Mouse (Mus musculus) embryonic facial prominence, embryonic 12.5 days (tissue): ENCODE data around the gene Fstl4. TPM values are rescaled to one million over a fixed set of nuclear protein-coding genes. Genes with fewer than 3 reads are reported as not detected.

ENCODE experiments used
- ATAC-seq: fragments of 200-750 bp; cut with Nextera tagmentation; 2 replicates; pipeline ENCODE4 v1.8.0; 2017; ENCODE audit not compliant: insufficient number of reproducible peaks, insufficient read depth, low FRiP score, low TSS enrichment
- H3K27ac ChIP-seq: fragments of 300-500 bp; sonication (generic); 2 replicates; pipeline ENCODE4 v1.5.1; 2016; ENCODE audit warnings: mild to moderate bottlenecking
- H3K27me3 ChIP-seq: fragments of 300-500 bp; sonication (generic); 2 replicates; pipeline ENCODE4 v1.6.1; 2016; ENCODE audit warnings: mild to moderate bottlenecking, moderate library complexity
- H3K36me3 ChIP-seq: fragments of 300-500 bp; sonication (generic); 2 replicates; pipeline ENCODE4 v1.6.1; 2016; ENCODE audit warnings: mild to moderate bottlenecking
- H3K4me1 ChIP-seq: fragments of 300-500 bp; sonication (generic); 2 replicates; pipeline ENCODE4 v1.6.1; 2016
- H3K4me2 ChIP-seq: fragments of 300-500 bp; sonication (generic); replicated peaks from 2 replicates; pipeline ENCODE4 v1.6.1; 2016; ENCODE audit warnings: mild to moderate bottlenecking, moderate library complexity
- H3K4me3 ChIP-seq: fragments of 300-500 bp; sonication (generic); 2 replicates; pipeline ENCODE4 v1.5.1; 2016; ENCODE audit warnings: mild to moderate bottlenecking
- H3K9ac ChIP-seq: fragments of 300-500 bp; sonication (generic); 2 replicates; pipeline ENCODE4 v1.6.1; 2016; ENCODE audit warnings: mild to moderate bottlenecking, moderate library complexity
- H3K9me3 ChIP-seq: fragments of 300-500 bp; sonication (generic); 2 replicates; pipeline ENCODE4 v1.6.1; 2016; ENCODE audit warnings: mild to moderate bottlenecking, moderate library complexity
- WGBS: fragments of 180-500 bp; shearing (Covaris S2); methylation state at CpG from one replicate; pipeline ENCODE4 v1.1.7; 2016; 5-methylcytosine and 5-hydroxymethylcytosine counted together
- polyA plus RNA-seq: library from polyadenylated mRNA; unstranded; fragments of >200 nt; fragmentation: Nextera tagmentation; extraction: Ambion mirVana; gene quantifications from 2 replicates; pipeline ENCODE4 v1.2.1, GENCODE M21; 2016

Gene Fstl4
- polyA plus RNA-seq, 1 experiment from 2014 or later = 4.1 TPM

GRCm38 (mm10) chr11:53000226-53000625, 235.8 kb downstream of the Fstl4 start:
- H3K9me3 ChIP-seq = no peaks in the 10 kb centered on the region
- no peak overlapping the region for H3K4me2 ChIP-seq
- H3K9ac ChIP-seq = no peak overlapping the region
- no peak overlapping the region for H3K4me3 ChIP-seq
- WGBS = 94% methylated on average over 11 of the region's 11 CpGs
- H3K27ac ChIP-seq = no peak overlapping the region
- peaks cover 13% of the 10 kb centered on the region for H3K4me1 ChIP-seq
- ATAC-seq = no peak
- H3K36me3 ChIP-seq = no peaks in the 10 kb centered on the region
- no peaks in the 10 kb centered on the region for H3K27me3 ChIP-seq

- Histone ChIP-seq H3K4me1 (peaks cover 4% of the 10 kb centered on the region; the same call in 1 of the 2 replicates), H3K9ac (no peak overlapping the region), H3K4me2 (no peak overlapping the region), H3K9me3 (no peaks in the 10 kb centered on the region), H3K36me3 (no peaks in the 10 kb centered on the region), H3K4me3 (no peak overlapping the region), H3K27ac (no peak overlapping the region), H3K27me3 (no peaks in the 10 kb centered on the region)
- 61% methylated on average over 7 of the region's 7 CpGs for WGBS
- ATAC-seq = no peak
Measured at GRCm38 (mm10) chr11:53003361-53003760, 238.9 kb downstream of the Fstl4 start.

- Histone ChIP-seq H3K4me1 (peaks cover 4% of the 10 kb centered on the region; the same call in 1 of the 2 replicates), H3K36me3 (no peaks in the 10 kb centered on the region), H3K9me3 (no peaks in the 10 kb centered on the region), H3K4me3 (no peak overlapping the region), H3K27me3 (no peaks in the 10 kb centered on the region), H3K4me2 (no peak overlapping the region), H3K27ac (no peak overlapping the region), H3K9ac (no peak overlapping the region)
- ATAC-seq = no peak
- 78% methylated on average over 9 of the region's 9 CpGs for WGBS
Measured at GRCm38 (mm10) chr11:53003811-53004210, 239.4 kb downstream of the Fstl4 start.

- Histone ChIP-seq H3K9me3 (no peaks in the 10 kb centered on the region), H3K27ac (no peak overlapping the region), H3K9ac (no peak overlapping the region), H3K4me3 (no peak overlapping the region), H3K27me3 (no peaks in the 10 kb centered on the region), H3K36me3 (no peaks in the 10 kb centered on the region), H3K4me2 (no peak overlapping the region), H3K4me1 (no peaks in the 10 kb centered on the region)
- no peak for ATAC-seq
- whole genome bisulfite sequencing = 59% methylated on average over 7 of the region's 7 CpGs
Measured at GRCm38 (mm10) chr11:53009597-53009996, 245.2 kb downstream of the Fstl4 start.

GRCm38 (mm10) chr11:53011996-53012505, 247.6 kb downstream of the Fstl4 start:
- H3K27ac ChIP-seq = no peak overlapping the region
- ATAC-seq = no peak
- no peaks in the 10 kb centered on the region for H3K4me1 ChIP-seq
- H3K27me3 ChIP-seq = no peaks in the 10 kb centered on the region
- 83% methylated on average over 6 of the region's 6 CpGs for WGBS
- no peak overlapping the region for H3K4me3 ChIP-seq
- H3K9me3 ChIP-seq = no peaks in the 10 kb centered on the region
- no peak overlapping the region for H3K4me2 ChIP-seq
- H3K9ac ChIP-seq = no peak overlapping the region
- H3K36me3 ChIP-seq = no peaks in the 10 kb centered on the region

- H3K27ac ChIP-seq = no peak overlapping the region
- ATAC-seq = no peak
- no peaks in the 10 kb centered on the region for H3K4me1 ChIP-seq
- H3K9me3 ChIP-seq = no peaks in the 10 kb centered on the region
- no peaks in the 10 kb centered on the region for H3K36me3 ChIP-seq
- 80% methylated on average over 5 of the region's 5 CpGs for WGBS
- no peak overlapping the region for H3K4me3 ChIP-seq
- no peaks in the 10 kb centered on the region for H3K27me3 ChIP-seq
- no peak overlapping the region for H3K9ac ChIP-seq
- H3K4me2 ChIP-seq = no peak overlapping the region
Measured at GRCm38 (mm10) chr11:53013906-53014305, 249.5 kb downstream of the Fstl4 start.

- H3K4me3 ChIP-seq = no peak overlapping the region
- 85% methylated on average over 7 of the region's 7 CpGs for WGBS
- no peaks in the 10 kb centered on the region for H3K4me1 ChIP-seq
- H3K9ac ChIP-seq = no peak overlapping the region
- no peaks in the 10 kb centered on the region for H3K36me3 ChIP-seq
- no peaks in the 10 kb centered on the region for H3K9me3 ChIP-seq
- H3K27ac ChIP-seq = no peak overlapping the region
- no peaks in the 10 kb centered on the region for H3K27me3 ChIP-seq
- no peak overlapping the region for H3K4me2 ChIP-seq
- no peak for ATAC-seq
Measured at GRCm38 (mm10) chr11:53016358-53017021, 252.1 kb downstream of the Fstl4 start.

GRCm38 (mm10) chr11:53019509-53019908, 255.1 kb downstream of the Fstl4 start:
- Histone ChIP-seq H3K4me3 (no peak overlapping the region), H3K36me3 (no peaks in the 10 kb centered on the region), H3K9ac (no peak overlapping the region), H3K27me3 (no peaks in the 10 kb centered on the region), H3K9me3 (no peaks in the 10 kb centered on the region), H3K27ac (no peak overlapping the region), H3K4me1 (no peaks in the 10 kb centered on the region), H3K4me2 (no peak overlapping the region)
- ATAC-seq = no peak
- 81% methylated on average over 3 of the region's 3 CpGs for WGBS

GRCm38 (mm10) chr11:53024403-53024802, 260.0 kb downstream of the Fstl4 start:
- WGBS = 72% methylated on average over 6 of the region's 6 CpGs
- no peaks in the 10 kb centered on the region for H3K36me3 ChIP-seq
- no peak for ATAC-seq
- no peak overlapping the region for H3K4me2 ChIP-seq
- no peaks in the 10 kb centered on the region for H3K9me3 ChIP-seq
- no peak overlapping the region for H3K27ac ChIP-seq
- H3K4me3 ChIP-seq = no peak overlapping the region
- H3K27me3 ChIP-seq = no peaks in the 10 kb centered on the region
- no peaks in the 10 kb centered on the region for H3K4me1 ChIP-seq
- no peak overlapping the region for H3K9ac ChIP-seq

GRCm38 (mm10) chr11:53025686-53026085, 261.3 kb downstream of the Fstl4 start:
- H3K27me3 ChIP-seq = no peaks in the 10 kb centered on the region

GRCm38 (mm10) chr11:53028421-53029168, 264.2 kb downstream of the Fstl4 start:
- 77% methylated on average over 7 of the region's 7 CpGs for WGBS
- Histone ChIP-seq H3K9me3 (no peaks in the 10 kb centered on the region), H3K27ac (no peak overlapping the region), H3K9ac (no peak overlapping the region), H3K27me3 (no peaks in the 10 kb centered on the region), H3K4me1 (no peaks in the 10 kb centered on the region), H3K4me2 (no peak overlapping the region), H3K36me3 (no peaks in the 10 kb centered on the region), H3K4me3 (no peak overlapping the region)
- no peak for ATAC-seq

More at GRCm38 (mm10) chr11:53025686-53026085, 261.3 kb downstream of the Fstl4 start:
- H3K4me3 ChIP-seq = no peak overlapping the region
- H3K9me3 ChIP-seq = no peaks in the 10 kb centered on the region
- H3K4me1 ChIP-seq = no peaks in the 10 kb centered on the region
- no peak overlapping the region for H3K9ac ChIP-seq
- no peak overlapping the region for H3K4me2 ChIP-seq
- H3K27ac ChIP-seq = no peak overlapping the region
- no peaks in the 10 kb centered on the region for H3K36me3 ChIP-seq
- ATAC-seq = no peak
- 96% methylated on average over 6 of the region's 6 CpGs for WGBS

- Histone ChIP-seq H3K9ac (no peak overlapping the region), H3K36me3 (no peaks in the 10 kb centered on the region), H3K4me1 (peaks cover 4% of the 10 kb centered on the region; the same call in 1 of the 2 replicates), H3K27ac (no peak overlapping the region), H3K9me3 (no peaks in the 10 kb centered on the region), H3K27me3 (no peaks in the 10 kb centered on the region), H3K4me3 (no peak overlapping the region), H3K4me2 (no peak overlapping the region)
- ATAC-seq = no peak
- WGBS = 92% methylated on average over 4 of the region's 4 CpGs
Measured at GRCm38 (mm10) chr11:53031777-53032176, 267.3 kb downstream of the Fstl4 start.
